Mouse (Mus musculus): ENCODE data around the gene Pam16.

Gene Pam16

DNA sequence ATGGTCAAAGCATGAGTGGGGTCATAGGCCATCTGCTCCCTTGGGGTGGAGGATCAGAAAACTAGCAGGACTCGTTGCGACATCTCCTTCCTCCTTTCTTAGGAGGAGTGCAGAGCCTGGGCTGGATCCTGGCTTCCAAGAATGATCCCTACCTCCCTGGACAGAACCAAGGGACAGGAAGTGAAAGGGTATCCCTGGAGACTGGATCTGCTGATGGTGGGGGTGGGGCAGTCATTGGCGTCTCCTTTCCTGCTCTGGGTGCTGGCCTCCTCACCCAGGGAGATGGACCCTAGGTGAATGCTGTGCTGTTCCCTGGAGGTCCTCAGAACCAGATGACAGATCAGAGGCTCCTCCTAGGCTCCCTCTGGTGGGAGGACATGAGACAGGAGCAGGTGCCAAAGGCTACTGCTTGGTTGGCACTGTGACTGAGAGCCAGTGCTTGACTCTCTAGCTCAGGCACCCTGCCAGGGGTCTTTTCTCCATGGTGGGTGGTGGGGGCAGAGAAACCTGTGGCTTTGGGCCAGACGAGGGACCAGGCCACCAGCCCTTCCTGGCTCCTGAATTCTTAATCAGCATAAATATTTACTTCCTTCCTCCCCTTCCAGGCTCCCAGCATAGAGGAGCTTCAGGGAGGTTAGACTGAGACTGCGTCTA lies 18.2 kb downstream of the Pam16 start:
- no peak for TF ChIP-seq GATA4 (IDR thresholded peaks at IDR 0.05; ENCODE audit: insufficient replicate concordance, low read length)

DNA sequence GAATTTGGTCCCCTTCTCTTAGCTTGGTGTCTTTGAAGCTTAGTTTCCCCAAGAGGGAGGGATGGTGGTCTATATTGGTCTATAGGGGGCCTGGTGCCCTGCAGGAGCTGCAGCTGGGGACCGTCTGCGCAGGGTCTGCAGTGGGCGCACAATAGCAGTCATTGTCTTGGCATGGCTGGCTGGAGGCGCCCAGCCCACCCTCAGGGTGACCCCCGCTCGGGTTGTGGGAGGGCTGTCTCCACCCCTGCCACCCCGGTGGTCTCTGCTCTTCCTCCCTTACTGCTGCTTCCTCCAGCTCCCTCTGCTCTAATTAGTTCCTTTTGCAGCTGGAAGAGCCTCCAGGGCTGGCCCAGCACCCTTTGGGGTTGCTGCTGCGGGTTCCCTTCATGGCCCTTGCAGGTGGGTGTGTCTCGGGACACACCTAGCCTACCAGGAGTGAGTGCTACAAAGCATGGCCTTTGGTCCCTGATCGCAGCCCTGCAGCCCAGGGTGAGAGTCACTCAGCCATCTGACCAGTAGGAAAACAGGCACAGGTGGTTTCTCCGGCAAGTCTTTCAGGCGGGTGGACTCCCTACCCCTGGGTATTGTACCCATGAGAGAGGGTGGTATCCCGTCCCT lies 19.2 kb downstream of the Pam16 start:
- TF ChIP-seq GATA4 (IDR thresholded peaks at IDR 0.05; ENCODE audit: insufficient replicate concordance, low read length): no peak

DNA sequence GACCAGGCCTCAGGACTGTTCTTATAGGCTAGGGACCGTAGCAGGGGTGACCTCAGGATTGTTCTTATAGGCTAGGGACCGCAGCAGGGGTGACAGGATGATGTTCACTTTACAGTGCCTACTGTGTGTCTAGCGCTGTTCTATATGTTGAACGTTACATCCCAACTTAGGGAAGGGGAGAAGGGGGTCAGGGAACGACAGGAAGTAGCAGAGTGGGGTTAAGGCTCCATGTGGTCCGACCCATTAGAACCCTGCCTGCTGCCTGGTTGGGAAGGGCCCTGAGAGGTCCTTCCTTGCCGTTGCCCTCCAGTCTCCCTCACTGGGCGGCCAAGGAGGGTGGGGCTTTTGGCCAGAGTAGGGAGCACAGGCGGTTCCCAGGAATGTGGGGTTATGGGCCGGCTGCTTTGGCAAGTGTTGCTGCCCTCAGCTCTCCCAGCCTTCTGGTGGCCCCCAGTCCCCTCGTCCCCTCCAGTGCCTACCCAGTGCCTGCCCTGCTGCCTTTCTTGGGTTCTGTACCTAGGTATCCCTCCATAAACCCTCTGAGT lies 20.4 kb downstream of the Pam16 start:
- TF ChIP-seq GATA4 (IDR thresholded peaks at IDR 0.05; ENCODE audit: insufficient replicate concordance, low read length): no peak

DNA sequence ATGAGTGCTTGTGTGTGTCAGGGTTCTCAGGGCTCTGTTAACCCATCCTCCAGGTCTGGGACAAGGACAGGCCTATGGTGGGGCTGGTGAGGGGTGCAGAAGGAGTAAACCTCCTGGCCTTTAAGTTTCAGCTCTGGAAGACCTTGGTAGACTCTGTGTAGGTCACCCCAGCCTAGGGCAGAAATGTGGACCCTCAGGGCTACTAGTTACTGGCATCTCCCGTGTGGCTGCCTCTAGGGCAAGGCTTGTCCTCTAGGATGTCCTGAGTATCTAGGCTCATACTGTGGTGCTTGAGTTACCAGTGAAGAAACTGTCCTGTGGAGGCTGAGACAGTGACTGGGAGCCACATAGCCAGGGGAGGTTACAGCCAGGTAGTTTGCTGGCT lies 21.3 kb downstream of the Pam16 start:
- no peak for TF ChIP-seq GATA4 (IDR thresholded peaks at IDR 0.05; ENCODE audit: insufficient replicate concordance, low read length)

DNA sequence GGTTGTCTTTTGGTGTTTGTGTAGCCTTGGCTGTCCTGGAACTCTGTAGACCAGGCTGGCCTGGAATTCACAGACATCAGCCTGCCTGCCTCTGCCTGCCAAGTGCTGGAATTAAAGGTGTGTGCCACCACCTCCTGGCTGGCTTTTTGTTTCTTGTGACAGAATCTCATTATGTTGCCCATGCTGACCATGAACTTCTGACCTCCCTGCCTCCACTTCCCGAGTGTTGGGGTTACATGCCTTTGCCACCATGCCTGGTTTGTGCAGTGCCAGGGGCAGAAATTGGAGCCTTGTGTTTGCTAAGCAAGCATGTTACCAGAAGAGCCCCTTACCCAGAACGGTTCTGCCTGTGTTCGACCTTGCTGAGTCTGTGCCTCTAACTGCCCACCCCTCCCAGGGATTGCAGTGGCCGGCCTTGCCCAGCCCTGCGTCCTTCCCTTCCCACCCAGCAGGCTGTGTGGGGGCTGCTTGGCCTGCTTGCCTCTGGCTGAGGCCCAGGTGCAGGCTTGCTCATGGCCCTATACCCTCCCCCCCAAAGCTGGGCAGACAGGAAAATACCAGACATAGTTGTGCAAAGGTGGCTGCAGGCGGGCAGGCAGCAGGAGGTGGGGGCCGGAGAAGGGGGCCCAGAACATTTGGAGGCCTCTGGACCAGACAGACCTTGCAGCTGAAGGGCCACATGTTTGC lies 21.9 kb downstream of the Pam16 start:
- no peak for TF ChIP-seq GATA4 (IDR thresholded peaks at IDR 0.05; ENCODE audit: insufficient replicate concordance, low read length)

DNA sequence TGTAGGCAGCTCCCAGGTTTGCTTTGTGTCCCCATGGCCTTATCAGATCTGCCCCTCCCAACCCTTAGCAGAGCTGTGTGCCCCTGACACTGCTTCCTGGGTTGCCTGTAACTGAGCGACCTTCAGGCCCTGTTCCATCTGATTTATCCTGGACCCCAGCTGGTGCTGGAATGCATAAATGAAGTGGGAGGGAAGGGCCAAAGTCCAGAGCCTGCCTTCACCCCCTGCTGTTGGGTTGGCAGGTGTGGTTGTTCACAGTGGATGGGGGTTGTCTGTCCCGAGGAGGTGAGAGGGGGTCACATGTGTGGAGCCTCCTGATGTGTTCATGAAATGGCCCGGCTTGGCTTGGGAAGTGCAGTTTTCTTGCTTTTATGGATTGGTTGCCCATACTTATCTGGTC lies 22.6 kb downstream of the Pam16 start:
- no peak for TF ChIP-seq GATA4 (IDR thresholded peaks at IDR 0.05; ENCODE audit: insufficient replicate concordance, low read length)

DNA sequence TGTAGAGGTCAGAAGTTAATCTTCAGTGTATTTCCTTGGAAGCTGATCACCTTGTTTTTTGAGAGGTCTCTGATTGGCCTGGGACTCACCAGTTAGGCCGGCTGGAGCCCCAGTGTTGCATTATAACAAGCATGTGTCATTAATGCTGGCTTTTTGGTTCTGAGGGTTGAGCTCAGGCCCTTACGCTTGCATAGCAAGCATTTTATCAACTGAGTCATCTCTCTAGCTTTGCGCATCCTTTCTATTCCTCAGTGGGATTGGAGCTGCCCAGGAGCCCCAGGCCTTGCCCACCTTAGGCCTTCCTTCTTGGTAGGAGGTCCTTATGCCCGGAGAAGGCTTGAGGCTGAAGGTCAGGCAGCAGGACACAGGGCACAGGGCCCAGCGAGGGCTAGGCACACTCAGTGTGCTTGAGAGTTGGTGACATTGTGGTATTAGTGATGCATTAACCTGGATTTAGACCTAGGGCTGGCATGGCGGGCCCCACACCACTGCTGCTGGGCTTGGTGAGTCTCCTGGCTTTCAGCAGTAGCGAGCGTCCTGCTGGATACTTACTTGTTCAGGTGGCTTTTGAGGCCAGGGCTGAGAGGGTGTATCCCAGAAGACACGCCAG lies 24.0 kb downstream of the Pam16 start:
- no peak for TF ChIP-seq GATA4 (IDR thresholded peaks at IDR 0.05; ENCODE audit: insufficient replicate concordance, low read length)

DNA sequence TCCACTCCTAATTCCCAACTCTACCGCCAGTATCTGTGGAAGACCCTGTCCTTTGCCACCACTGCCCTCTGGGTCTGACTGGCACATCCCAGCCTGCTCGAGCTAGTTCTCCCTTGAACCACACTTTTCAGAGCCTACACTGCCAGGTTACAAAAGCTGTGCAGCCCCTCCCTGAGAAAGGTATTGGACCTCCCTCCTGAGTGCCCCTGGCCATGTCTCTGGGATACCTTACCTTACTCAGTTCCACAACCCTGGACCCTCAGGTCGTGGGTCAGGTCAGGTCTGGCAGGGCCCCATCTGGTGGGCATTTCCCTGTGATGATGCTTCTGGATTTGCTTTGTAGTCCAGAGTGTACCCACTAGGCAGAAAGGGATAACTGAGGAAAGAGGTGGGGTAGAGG lies 25.2 kb downstream of the Pam16 start:
- TF ChIP-seq GATA4 (IDR thresholded peaks at IDR 0.05; ENCODE audit: insufficient replicate concordance, low read length): no peak

DNA sequence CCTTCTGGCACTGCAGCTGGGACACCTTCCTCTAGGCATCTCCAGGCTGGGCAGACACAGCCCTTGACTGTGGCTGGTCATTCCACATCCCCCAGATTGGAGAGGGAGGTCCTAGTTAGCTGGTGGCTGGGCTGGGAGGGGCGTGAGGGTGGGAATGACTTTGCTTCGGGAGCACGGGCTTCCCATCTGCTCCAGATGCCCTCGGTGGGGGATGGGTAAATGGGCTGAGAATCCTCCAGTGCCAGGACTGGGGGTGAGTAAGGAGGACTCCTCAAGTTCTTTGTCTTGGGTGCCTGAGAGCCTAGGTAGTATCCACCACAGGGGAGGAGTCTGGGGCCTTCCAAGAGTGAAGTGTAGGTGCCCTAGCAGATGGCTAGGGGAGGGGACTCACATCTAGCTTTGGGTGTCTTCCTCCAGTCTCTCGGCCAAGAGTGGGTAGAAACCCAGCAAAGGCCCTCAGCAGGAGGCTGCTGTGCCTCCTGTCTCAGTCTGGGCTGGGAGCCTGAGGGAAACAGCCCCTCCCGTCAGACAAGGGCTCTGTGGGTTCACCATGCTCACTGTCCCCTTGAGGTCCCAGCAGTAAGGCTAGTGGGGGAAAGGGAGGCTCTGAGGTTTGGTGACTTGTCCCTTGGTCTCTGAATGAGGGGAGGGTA lies 25.8 kb downstream of the Pam16 start:
- no peak for TF ChIP-seq GATA4 (IDR thresholded peaks at IDR 0.05; ENCODE audit: insufficient replicate concordance, low read length)

DNA sequence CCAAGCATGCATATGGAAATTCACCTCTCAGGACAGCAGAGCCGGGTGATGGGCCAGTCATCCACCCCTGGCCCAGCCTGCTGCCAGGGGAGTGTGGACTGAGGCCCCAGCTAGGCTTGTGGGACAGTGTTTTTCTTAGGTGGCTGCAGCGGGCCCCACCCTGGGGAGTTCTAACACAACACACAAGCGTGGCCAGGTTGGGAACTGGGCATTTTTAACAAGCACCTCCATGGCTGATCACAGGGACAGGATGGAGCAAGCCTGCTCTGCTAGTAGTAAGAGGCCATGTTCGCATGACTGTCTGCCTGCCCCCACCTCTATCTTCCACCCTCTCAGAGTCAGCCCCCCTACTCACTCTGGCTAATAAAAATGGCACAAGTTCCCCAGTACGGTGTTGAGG lies 26.7 kb downstream of the Pam16 start:
- no peak for TF ChIP-seq GATA4 (IDR thresholded peaks at IDR 0.05; ENCODE audit: insufficient replicate concordance, low read length)

DNA sequence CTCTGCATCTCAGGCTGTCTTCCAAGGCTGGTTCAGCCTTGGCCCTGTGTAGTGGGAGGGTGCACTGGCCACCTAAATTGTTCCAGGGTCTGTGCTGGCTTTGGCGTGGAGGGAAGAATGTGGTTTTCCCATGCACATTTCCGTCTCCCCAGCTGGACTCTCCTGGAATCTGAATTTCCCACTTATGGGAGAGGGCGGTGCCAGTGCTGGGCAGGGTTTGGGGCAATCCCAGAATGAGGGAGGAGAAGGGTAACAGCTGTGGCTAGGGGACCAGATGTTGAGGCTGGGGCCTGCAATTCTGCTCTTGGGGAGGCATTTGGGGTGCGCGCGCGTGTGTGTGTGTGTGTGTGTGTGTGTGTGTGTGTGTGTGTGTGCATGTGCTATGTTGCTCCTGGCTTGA lies 27.5 kb downstream of the Pam16 start:
- no peak for TF ChIP-seq GATA4 (IDR thresholded peaks at IDR 0.05; ENCODE audit: insufficient replicate concordance, low read length)

DNA sequence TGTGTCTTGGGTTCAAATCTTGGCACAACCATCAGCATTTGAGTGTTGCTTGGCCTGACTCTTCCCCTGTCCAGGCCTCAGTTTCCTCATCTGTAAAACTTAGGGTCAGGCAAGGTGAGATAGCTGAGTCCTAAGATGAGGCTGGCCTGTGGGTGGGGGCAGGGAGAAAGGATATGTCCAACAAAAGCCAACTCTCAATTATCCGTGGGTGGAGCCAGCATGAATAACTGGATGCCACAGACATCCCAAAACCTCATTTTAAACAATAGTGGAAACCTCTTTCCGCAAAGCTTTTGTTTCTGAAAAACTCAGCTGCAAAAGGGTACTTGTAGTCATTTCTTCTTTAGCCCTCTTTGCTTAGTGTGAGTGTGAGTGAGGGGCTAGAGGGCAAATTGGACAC lies 28.0 kb downstream of the Pam16 start:
- TF ChIP-seq GATA4 (IDR thresholded peaks at IDR 0.05; ENCODE audit: insufficient replicate concordance, low read length): no peak

DNA sequence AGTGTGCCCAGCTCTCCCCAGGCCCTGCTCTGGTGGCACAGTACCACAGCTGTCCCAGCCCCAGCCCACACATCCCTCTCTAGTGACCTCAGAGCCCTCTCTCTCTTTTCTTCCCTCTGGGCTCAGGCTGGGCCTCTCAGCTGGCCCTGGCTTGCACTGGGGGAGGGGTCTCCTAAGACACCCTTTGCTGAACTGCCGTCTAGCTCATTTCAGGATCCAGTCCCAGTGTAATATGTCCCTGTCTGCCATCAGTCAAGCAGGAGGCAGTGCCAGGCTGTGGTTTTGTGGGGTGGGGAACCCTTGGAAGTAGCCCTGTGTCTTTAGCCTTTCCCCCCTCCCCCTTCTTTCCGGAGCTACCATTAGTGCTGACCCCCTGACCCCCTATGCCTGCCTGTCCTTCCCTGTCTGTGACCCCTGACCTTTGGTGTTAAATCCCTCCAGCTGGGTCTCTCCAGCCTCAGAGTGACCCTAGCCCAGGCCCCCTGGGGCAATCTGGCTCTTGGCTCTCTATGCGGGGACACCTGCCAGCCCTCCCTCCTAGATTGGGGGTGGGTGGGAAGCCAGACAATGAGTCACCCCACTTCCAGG lies 28.6 kb downstream of the Pam16 start:
- TF ChIP-seq GATA4 (IDR thresholded peaks at IDR 0.05; ENCODE audit: insufficient replicate concordance, low read length): no peak

DNA sequence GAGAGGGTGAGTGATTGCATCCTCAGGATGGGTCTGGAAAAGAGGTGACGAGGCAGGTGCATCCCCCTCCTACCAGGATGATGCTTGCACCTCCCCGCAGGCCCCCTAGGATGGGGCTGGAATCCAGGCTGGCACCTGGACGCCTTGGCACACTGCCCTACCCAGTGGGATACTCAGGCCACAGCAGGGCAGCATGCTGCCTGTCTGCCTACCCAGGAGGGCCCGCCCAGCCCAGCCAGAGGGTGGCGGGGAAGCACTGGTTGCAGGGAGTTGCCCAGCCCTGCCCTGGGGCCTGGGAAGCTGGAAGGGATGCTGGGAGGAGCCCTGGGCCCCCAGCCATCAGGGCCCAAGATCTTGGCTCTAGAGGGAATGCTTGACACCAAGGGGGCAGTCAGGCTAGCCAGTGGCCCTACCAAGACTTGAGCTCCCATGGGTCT lies 29.2 kb downstream of the Pam16 start:
- no peak for TF ChIP-seq GATA4 (IDR thresholded peaks at IDR 0.05; ENCODE audit: insufficient replicate concordance, low read length)

Measured in liver, adult (tissue).